Mouse (Mus musculus) hindbrain, postnatal 0 days (tissue): ENCODE measurements at regions not wholly inside any gene's neighbourhood (a gene's known extent, or its start where the extent isn't known, plus 50 kb on each side); places are given as distances from the start of the nearest gene placed in this dataset.

ENCODE experiments used
- ATAC-seq: fragments of 200-750 bp; cut with Nextera tagmentation; 2 replicates; pipeline ENCODE4 v1.8.0; 2017; ENCODE audit warnings: mild to moderate bottlenecking, moderate TSS enrichment, moderate library complexity
- DNase-seq: peaks from one replicate; pipeline ENCODE4 v3.0.0-alpha.2; 2015; ENCODE audit warnings: low spot score
- H3K27ac ChIP-seq: fragments of 300-500 bp; sonication (generic); 2 replicates; pipeline ENCODE4 v1.5.1; 2014; ENCODE audit warnings: mild to moderate bottlenecking
- H3K27me3 ChIP-seq: fragments of 300-500 bp; sonication (generic); 2 replicates; pipeline ENCODE4 v1.6.1; 2014; ENCODE audit warnings: low read length, mixed read lengths; ENCODE audit not compliant: insufficient read depth
- H3K36me3 ChIP-seq: fragments of 300-500 bp; sonication (generic); 2 replicates; pipeline ENCODE4 v1.6.1; 2014; ENCODE audit warnings: low read length, mixed read lengths; ENCODE audit not compliant: insufficient read depth
- H3K4me1 ChIP-seq: fragments of 300-500 bp; sonication (generic); 2 replicates; pipeline ENCODE4 v1.6.1; 2014; ENCODE audit warnings: antibody characterized with exemption, low read length, mixed read lengths; ENCODE audit not compliant: insufficient read depth
- H3K4me2 ChIP-seq: fragments of 300-500 bp; sonication (generic); 2 replicates; pipeline ENCODE4 v1.6.1; 2014; ENCODE audit warnings: low read depth, mild to moderate bottlenecking, low read length, moderate library complexity, mixed read lengths
- H3K4me3 ChIP-seq: fragments of 300-500 bp; sonication (generic); 2 replicates; pipeline ENCODE4 v1.5.1; 2014; ENCODE audit warnings: low read length
- H3K9ac ChIP-seq: fragments of 300-500 bp; sonication (generic); replicated peaks from 2 replicates; pipeline ENCODE4 v1.6.1; 2014; ENCODE audit warnings: mild to moderate bottlenecking, low read length, moderate library complexity, mixed read lengths
- H3K9me3 ChIP-seq: fragments of 300-500 bp; sonication (generic); 2 replicates; pipeline ENCODE4 v1.6.1; 2016; ENCODE audit warnings: low read length, mixed read lengths
- CTCF ChIP-seq: IDR thresholded peaks from 2 replicates; pipeline ENCODE4 v1.5.1; 2016; ENCODE audit warnings: antibody characterized with exemption, control low read depth, low read depth
- WGBS: fragments of 180-500 bp; shearing (Covaris S2); extraction: QIAGEN DNeasy Blood & Tissue Kit; methylation state at CpG from one replicate; pipeline ENCODE4 v1.1.7; 2014; 5-methylcytosine and 5-hydroxymethylcytosine counted together

- Histone ChIP-seq H3K4me2 (no peak overlapping the region), H3K36me3 (no peaks in the 10 kb centered on the region), H3K4me3 (no peak overlapping the region), H3K9ac (no peak overlapping the region), H3K4me1 (no peaks in the 10 kb centered on the region), H3K27ac (no peak overlapping the region), H3K27me3 (no peaks in the 10 kb centered on the region), H3K9me3 (no peaks in the 10 kb centered on the region)
- WGBS, result 48% methylated on average over 2 of the region's 2 CpGs
- ATAC-seq (peak; percentile 40; the same call in 1 of the 2 replicates), DNase-seq (no peak)
- no peak for TF ChIP-seq CTCF
Measured at GRCm38 (mm10) chr4:73489199-73489598, 84.3 kb upstream of the Gm11487 start.

- no peak overlapping the region for H3K4me2 ChIP-seq
- peak; percentile 68 for DNase-seq
- no peak overlapping the region for H3K27ac ChIP-seq
- H3K4me1 ChIP-seq, result no peaks in the 10 kb centered on the region
- no peaks in the 10 kb centered on the region for H3K36me3 ChIP-seq
- TF ChIP-seq CTCF, result no peak
- no peak overlapping the region for H3K9ac ChIP-seq
- ATAC-seq, result peak; percentile 66
- H3K4me3 ChIP-seq, result no peak overlapping the region
- H3K9me3 ChIP-seq, result no peaks in the 10 kb centered on the region
- H3K27me3 ChIP-seq, result no peaks in the 10 kb centered on the region
- WGBS, result 37% methylated on average over 4 of the region's 4 CpGs
Measured at GRCm38 (mm10) chr4:73488297-73489049, 83.6 kb upstream of the Gm11487 start.

- H3K4me1 ChIP-seq, result no peaks in the 10 kb centered on the region
- no peaks in the 10 kb centered on the region for H3K36me3 ChIP-seq
- WGBS, result 95% methylated on average over 1 of the region's 1 CpGs
- H3K27ac ChIP-seq, result no peak overlapping the region
- TF ChIP-seq CTCF, result no peak
- no peaks in the 10 kb centered on the region for H3K9me3 ChIP-seq
- DNase-seq, result no peak
- H3K4me2 ChIP-seq, result no peak overlapping the region
- no peak for ATAC-seq
- H3K27me3 ChIP-seq, result no peaks in the 10 kb centered on the region
- no peak overlapping the region for H3K9ac ChIP-seq
- H3K4me3 ChIP-seq, result no peak overlapping the region
Measured at GRCm38 (mm10) chr4:73467982-73468565, 63.2 kb upstream of the Gm11487 start.
